ENCODE assay signal across 8 mouse cellular contexts in the genomic region with DNA sequence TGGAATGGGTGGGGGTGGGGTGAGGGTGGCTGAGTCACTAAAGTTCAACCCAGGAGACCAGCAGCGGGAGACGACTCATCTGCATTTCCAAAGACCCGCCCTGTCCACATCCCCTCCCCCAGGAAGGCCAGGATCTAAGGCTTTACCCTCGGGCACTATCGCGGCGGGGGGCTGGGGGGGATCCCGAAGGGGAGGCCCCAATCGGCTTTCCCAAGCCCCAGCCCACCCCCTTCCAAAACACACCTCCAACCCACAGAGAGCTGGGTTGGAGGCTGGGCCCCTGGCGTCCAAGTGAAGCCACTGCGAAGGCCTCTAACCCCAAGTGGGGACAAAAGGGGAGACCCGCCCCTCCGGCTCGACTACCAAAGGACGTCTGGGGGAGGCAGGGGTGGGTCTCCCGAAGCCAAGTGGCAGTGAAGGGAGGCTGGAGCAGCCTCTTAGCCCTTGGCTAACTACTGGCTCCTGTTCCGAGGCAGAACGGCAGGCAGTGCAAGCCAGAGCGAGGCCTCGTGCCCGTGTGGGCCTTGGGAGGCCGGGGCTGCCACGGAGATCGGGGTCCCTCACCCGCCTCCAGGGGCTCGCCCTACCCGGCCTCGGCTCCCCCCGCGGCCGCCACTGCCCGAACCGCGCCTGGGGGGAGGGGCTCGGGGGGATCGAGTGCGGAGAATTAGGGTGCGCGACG. TPM values are rescaled to one million over a fixed set of nuclear protein-coding genes. Genes with fewer than 3 reads are reported as not detected.
DNase-seq lines count a peak whose midpoint lies in the region; ATAC-seq lines count a peak whose summit lies in the region.
"Had no signal": no experiment of that assay in that cellular context is flagged by ENCODE, and none has a peak within 500 bp of the region (broad histone marks: within the 10 kb centered on the region; RNA-seq: fewer than 3 reads in every experiment).

No protein-coding gene starts in this region.

- no peaks in the 10 kb centered on the region for H3K27me3 ChIP-seq in forebrain, embryonic 14.5 days (replicated peaks; ENCODE audit: control insufficient read depth, insufficient read depth, low read length)
- no peaks in the 10 kb centered on the region for H3K27me3 ChIP-seq in limb, embryonic 13.5 days
- H3K27me3 ChIP-seq in midbrain, embryonic 16.5 days (ENCODE audit: control insufficient read depth, insufficient read depth, low read depth, low read length) = no peaks in the 10 kb centered on the region

- peak overlapping the region; percentile 94 for H3K4me3 ChIP-seq in forebrain, embryonic 14.5 days (ENCODE audit: low read depth, low read length)
- peak overlapping the region; percentile 94 for H3K4me3 ChIP-seq in limb, embryonic 13.5 days
- peak overlapping the region; percentile 94 for H3K4me3 ChIP-seq in midbrain, embryonic 16.5 days (ENCODE audit: low read depth, low read length)

- WGBS in forebrain, embryonic 14.5 days = 1% methylated on average over 34 of the region's 40 CpGs
- WGBS in limb, embryonic 13.5 days = under 1% methylated on average over 35 of the region's 40 CpGs
- WGBS in midbrain, embryonic 16.5 days = 0% methylated on average over 26 of the region's 40 CpGs

- peak overlapping the region; percentile 90 for H3K4me2 ChIP-seq in forebrain, embryonic 14.5 days (ENCODE audit: low read length)
- H3K4me2 ChIP-seq in limb, embryonic 13.5 days (replicated peaks) = peak overlapping the region; percentile 98
- peak overlapping the region; percentile 87 for H3K4me2 ChIP-seq in midbrain, embryonic 16.5 days (ENCODE audit: low read length)

- H3K9me3 ChIP-seq in forebrain, embryonic 14.5 days (replicated peaks; ENCODE audit: control insufficient read depth, low read length) = no peaks in the 10 kb centered on the region
- H3K9me3 ChIP-seq in limb, embryonic 13.5 days = no peaks in the 10 kb centered on the region
- no peaks in the 10 kb centered on the region for H3K9me3 ChIP-seq in midbrain, embryonic 16.5 days (replicated peaks; ENCODE audit: control insufficient read depth, low read length, poor library complexity, severe bottlenecking)

- DNase-seq in ES-CJ7 (ENCODE audit: low read depth, low spot score) = peak; percentile 99
- DNase-seq in adrenal gland, postnatal 14 days = peak; percentile 89
- DNase-seq in forebrain, embryonic 14.5 days (ENCODE audit: low spot score) = peak; percentile 83
- peak; percentile 84 for DNase-seq in heart, postnatal 4 days
- peak; percentile 46 to 53 for DNase-seq in thymus, postnatal 10 days (ENCODE audit: low spot score in 2 of 2)

- ATAC-seq in forebrain, embryonic 14.5 days = peak; percentile 3; the same call in 1 of the 2 replicates
- no peak; the same call in 1 of the 2 replicates for ATAC-seq in limb, embryonic 13.5 days (ENCODE audit: low FRiP score, low read depth)
- no peak for ATAC-seq in midbrain, embryonic 16.5 days

- peaks cover 34% of the 10 kb centered on the region for H3K36me3 ChIP-seq in forebrain, embryonic 14.5 days (ENCODE audit: control insufficient read depth, insufficient read depth, low read length)
- peaks cover 13% of the 10 kb centered on the region for H3K36me3 ChIP-seq in limb, embryonic 13.5 days
- H3K36me3 ChIP-seq in midbrain, embryonic 16.5 days (ENCODE audit: control insufficient read depth, insufficient read depth, low read length) = no peaks in the 10 kb centered on the region

- H3K9ac ChIP-seq in forebrain, embryonic 14.5 days (ENCODE audit: low read length) = peak overlapping the region; percentile 100
- H3K9ac ChIP-seq in limb, embryonic 13.5 days = peak overlapping the region; percentile 100
- peak overlapping the region; percentile 100 for H3K9ac ChIP-seq in midbrain, embryonic 16.5 days (ENCODE audit: low read depth, low read length)

- H3K4me1 ChIP-seq in forebrain, embryonic 14.5 days (ENCODE audit: control insufficient read depth, insufficient read depth, low read length) = peaks cover 38% of the 10 kb centered on the region
- H3K4me1 ChIP-seq in limb, embryonic 13.5 days = peaks cover 53% of the 10 kb centered on the region
- peaks cover 43% of the 10 kb centered on the region for H3K4me1 ChIP-seq in midbrain, embryonic 16.5 days (ENCODE audit: control insufficient read depth, insufficient read depth, low read length)

- H3K27ac ChIP-seq in forebrain, embryonic 14.5 days (ENCODE audit: low read depth, low read length) = peak overlapping the region; percentile 100
- peak overlapping the region; percentile 100 for H3K27ac ChIP-seq in limb, embryonic 13.5 days
- peak overlapping the region; percentile 100 for H3K27ac ChIP-seq in midbrain, embryonic 16.5 days (ENCODE audit: low read length)

RNA-seq across cellular contexts. Expression of a gene that starts 3.6 kb away (rescaled TPM):
- total RNA-seq in adrenal gland, postnatal 14 days (2021) = 25.5 and 29.7 TPM in 2 replicates
- 8.6 and 11.6 TPM in 2 replicates for polyA plus RNA-seq in forebrain, embryonic 14.5 days (2014; fragmentation: Nextera tagmentation; extraction: Ambion mirVana)
- total RNA-seq in heart, postnatal 4 days (2021) = 10 to 100 TPM; 22.2 to 23.0 TPM
- polyA plus RNA-seq in limb, embryonic 13.5 days (2015; fragmentation: Nextera tagmentation; extraction: Ambion mirVana) = 11.1 and 12.0 TPM in 2 replicates
- 10.0 and 11.8 TPM in 2 replicates for polyA plus RNA-seq in midbrain, embryonic 16.5 days (2015; fragmentation: Nextera tagmentation; extraction: Ambion mirVana)

RNA-seq across cellular contexts. Expression of a gene that starts 5.9 kb away (rescaled TPM):
- total RNA-seq in adrenal gland, postnatal 14 days (2021) = 0.89 and 4.2 TPM in 2 replicates
- 6.8 and 10.5 TPM in 2 replicates for polyA plus RNA-seq in forebrain, embryonic 14.5 days (2014; fragmentation: Nextera tagmentation; extraction: Ambion mirVana)
- under 1 TPM; 0.36 to 0.71 TPM for total RNA-seq in heart, postnatal 4 days (2021)
- polyA plus RNA-seq in limb, embryonic 13.5 days (2015; fragmentation: Nextera tagmentation; extraction: Ambion mirVana) = 3.7 and 4.6 TPM in 2 replicates
- 13.9 and 21.4 TPM in 2 replicates for polyA plus RNA-seq in midbrain, embryonic 16.5 days (2015; fragmentation: Nextera tagmentation; extraction: Ambion mirVana)

RNA-seq across cellular contexts. Expression of a gene that starts 30.8 kb away (rescaled TPM):
- total RNA-seq in adrenal gland, postnatal 14 days (2021) = 25.6 and 28.6 TPM in 2 replicates
- 52.5 and 63.5 TPM in 2 replicates for polyA plus RNA-seq in forebrain, embryonic 14.5 days (2014; fragmentation: Nextera tagmentation; extraction: Ambion mirVana)
- 10 to 100 TPM; 22.8 to 24.8 TPM for total RNA-seq in heart, postnatal 4 days (2021)
- 99.6 and 104 TPM in 2 replicates for polyA plus RNA-seq in limb, embryonic 13.5 days (2015; fragmentation: Nextera tagmentation; extraction: Ambion mirVana)
- polyA plus RNA-seq in midbrain, embryonic 16.5 days (2015; fragmentation: Nextera tagmentation; extraction: Ambion mirVana) = 73.6 and 77.6 TPM in 2 replicates

RNA-seq across cellular contexts. Expression of a gene that starts 44.2 kb away (rescaled TPM):
- total RNA-seq in adrenal gland, postnatal 14 days (2021) = 9.9 and 203 TPM in 2 replicates
- not detected in 2 replicates for polyA plus RNA-seq in forebrain, embryonic 14.5 days (2014; fragmentation: Nextera tagmentation; extraction: Ambion mirVana)
- total RNA-seq in heart, postnatal 4 days (2021) = not detected
- polyA plus RNA-seq in limb, embryonic 13.5 days (2015; fragmentation: Nextera tagmentation; extraction: Ambion mirVana) = not detected in 2 replicates
- not detected in 2 replicates for polyA plus RNA-seq in midbrain, embryonic 16.5 days (2015; fragmentation: Nextera tagmentation; extraction: Ambion mirVana)
- total RNA-seq: layer of hippocampus, postnatal 36 days had no signal
